Mouse (Mus musculus) heart, embryonic 11.5 days (tissue): Measurements from ENCODE around the gene Golgb1. TPM values are rescaled to one million over a fixed set of nuclear protein-coding genes. Genes with fewer than 3 reads are reported as not detected.
"Not testable (repeated sequence)": the region's sequence is repeated elsewhere in the genome, so short reads cannot be mapped to it uniquely, and the experiment has no call there.

ENCODE experiments used
- ATAC-seq: fragments of 200-750 bp; cut with Nextera tagmentation; replicated peaks from 2 replicates; pipeline ENCODE4 v1.8.0; 2017; ENCODE audit warnings: moderate library complexity; ENCODE audit not compliant: insufficient number of reproducible peaks, low FRiP score, low TSS enrichment
- H3K27ac ChIP-seq: fragments of 300-500 bp; sonication (generic); 2 replicates; pipeline ENCODE4 v1.5.1; 2014; ENCODE audit warnings: mild to moderate bottlenecking, low read depth, low read length
- H3K27me3 ChIP-seq: fragments of 300-500 bp; sonication (generic); 2 replicates; pipeline ENCODE4 v1.6.1; 2014; ENCODE audit warnings: mild to moderate bottlenecking, low read length, mixed read lengths; ENCODE audit not compliant: control insufficient read depth, insufficient read depth
- H3K36me3 ChIP-seq: fragments of 300-500 bp; sonication (generic); 2 replicates; pipeline ENCODE4 v1.6.1; 2014; ENCODE audit warnings: mild to moderate bottlenecking, low read length, moderate library complexity, mixed read lengths; ENCODE audit not compliant: control insufficient read depth, insufficient read depth
- H3K4me1 ChIP-seq: fragments of 300-500 bp; sonication (generic); 2 replicates; pipeline ENCODE4 v1.6.1; 2014; ENCODE audit warnings: low read length; ENCODE audit not compliant: control insufficient read depth, insufficient read depth
- H3K4me2 ChIP-seq: fragments of 300-500 bp; sonication (generic); 2 replicates; pipeline ENCODE4 v1.6.1; 2014; ENCODE audit warnings: mild to moderate bottlenecking, moderate library complexity
- H3K4me3 ChIP-seq: fragments of 300-500 bp; sonication (generic); 2 replicates; pipeline ENCODE4 v1.5.1; 2014; ENCODE audit warnings: low read depth, low read length
- H3K9ac ChIP-seq: fragments of 300-500 bp; sonication (generic); 2 replicates; pipeline ENCODE4 v1.6.1; 2014; ENCODE audit warnings: mild to moderate bottlenecking, low read depth, low read length, moderate library complexity
- H3K9me3 ChIP-seq: fragments of 300-500 bp; sonication (generic); replicated peaks from 2 replicates; pipeline ENCODE4 v1.6.1; 2016; ENCODE audit warnings: low read length; ENCODE audit not compliant: control insufficient read depth
- WGBS: fragments of 180-500 bp; shearing (Covaris S2); extraction: QIAGEN DNeasy Blood & Tissue Kit; methylation state at CpG from one replicate; pipeline ENCODE4 v1.1.7; 2014; ENCODE audit not compliant: insufficient replicate concordance; 5-methylcytosine and 5-hydroxymethylcytosine counted together
- polyA plus RNA-seq: library from polyadenylated mRNA; unstranded; fragments of >200 nt; fragmentation: Nextera tagmentation; extraction: Ambion mirVana; gene quantifications from 2 replicates; pipeline ENCODE4 v1.2.1, GENCODE M21; 2014

The Golgb1 gene
- 54.8 and 70.1 TPM in 2 replicates for polyA plus RNA-seq

- ATAC-seq: peak; percentile 100
- under 1% methylated on average over 43 of the region's 43 CpGs for WGBS
Measured at GRCm38 (mm10) chr16:36874583-36875275, at the start of gene Golgb1, which contains the start of gene Eaf2. Gene Golgb1, plus strand, starts transcription at chr16:36875140. Gene Eaf2, minus strand, starts transcription at chr16:36875003.

GRCm38 (mm10) chr16:36827611-36828053 lies 47.3 kb upstream of the Golgb1 start:
- H3K27me3 ChIP-seq: peaks cover 5% of the 10 kb centered on the region; the same call in 1 of the 2 replicates
- H3K4me2 ChIP-seq: peak overlapping the region; percentile 93
- no peaks in the 10 kb centered on the region for H3K4me1 ChIP-seq
- peak; percentile 62; the same call in 1 of the 2 replicates for ATAC-seq
- 4% methylated on average over 11 of the region's 11 CpGs for WGBS
- H3K27ac ChIP-seq: no peak overlapping the region
- H3K36me3 ChIP-seq: no peaks in the 10 kb centered on the region
- peak overlapping the region; percentile 88 for H3K9ac ChIP-seq
- no peaks in the 10 kb centered on the region for H3K9me3 ChIP-seq
- peak overlapping the region; percentile 70 for H3K4me3 ChIP-seq

More at GRCm38 (mm10) chr16:36874583-36875275, at the start of gene Golgb1, which contains the start of gene Eaf2:
- Histone ChIP-seq H3K9ac (peak within 1 kb of the TSS; percentile 86), H3K27ac (peak within 1 kb of the TSS; percentile 84), H3K9me3 (no peaks in the 10 kb centered on the region), H3K4me2 (peak within 1 kb of the TSS; percentile 73), H3K4me3 (peak within 1 kb of the TSS; percentile 87), H3K27me3 (no peaks in the 10 kb centered on the region), H3K36me3 (peaks cover 7% of the 10 kb centered on the region), H3K4me1 (peaks cover 13% of the 10 kb centered on the region; the same call in 1 of the 2 replicates)

GRCm38 (mm10) chr16:36828054-36828786 lies 46.7 kb upstream of the Golgb1 start, which contains the start of gene Iqcb1:
Gene Iqcb1, plus strand, starts transcription at chr16:36828385.
- Histone ChIP-seq H3K27me3 (peaks cover 5% of the 10 kb centered on the region; the same call in 1 of the 2 replicates), H3K4me1 (no peaks in the 10 kb centered on the region), H3K9me3 (no peaks in the 10 kb centered on the region), H3K4me3 (peak within 1 kb of the TSS; percentile 70), H3K27ac (peak within 1 kb of the TSS; percentile 10; the same call in 1 of the 2 replicates), H3K36me3 (no peaks in the 10 kb centered on the region), H3K4me2 (peak within 1 kb of the TSS; percentile 93), H3K9ac (peak within 1 kb of the TSS; percentile 88)
- ATAC-seq: peak; percentile 99
- under 1% methylated on average over 62 of the region's 64 CpGs for WGBS

GRCm38 (mm10) chr16:36828820-36829219 lies 46.1 kb upstream of the Golgb1 start:
- ATAC-seq: no peak
- no peaks in the 10 kb centered on the region for H3K9me3 ChIP-seq
- H3K4me3 ChIP-seq: peak overlapping the region; percentile 70
- H3K4me1 ChIP-seq: no peaks in the 10 kb centered on the region
- WGBS: 6% methylated on average over 11 of the region's 11 CpGs
- H3K4me2 ChIP-seq: peak overlapping the region; percentile 93
- H3K36me3 ChIP-seq: no peaks in the 10 kb centered on the region
- peak overlapping the region; percentile 10; the same call in 1 of the 2 replicates for H3K27ac ChIP-seq
- H3K27me3 ChIP-seq: peaks cover 5% of the 10 kb centered on the region; the same call in 1 of the 2 replicates
- peak overlapping the region; percentile 88 for H3K9ac ChIP-seq

DNA sequence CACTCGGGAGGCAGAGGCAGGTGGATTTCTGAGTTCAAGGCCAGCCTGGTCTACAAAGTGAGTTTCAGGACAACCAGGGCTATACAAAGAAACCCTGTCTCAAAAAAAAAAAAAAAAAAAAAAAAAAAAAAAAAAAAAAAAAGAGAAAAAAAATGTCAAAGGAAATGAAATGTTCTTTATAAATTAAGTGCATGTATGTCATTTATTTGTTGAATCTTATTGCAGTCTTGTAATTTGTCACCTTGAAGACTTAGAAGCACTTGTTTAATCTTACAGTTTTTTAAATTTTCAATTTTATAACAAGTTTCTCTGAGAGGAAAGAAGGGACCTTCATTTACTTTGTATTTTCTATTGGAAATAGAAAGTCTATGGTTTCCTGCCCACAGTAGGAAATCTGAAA lies 28.0 kb upstream of the Golgb1 start:
- 84% methylated on average over 1 of the region's 1 CpGs for WGBS
- H3K4me2 ChIP-seq, H3K36me3 ChIP-seq, ATAC-seq, H3K4me1 ChIP-seq, H3K27me3 ChIP-seq, H3K9ac ChIP-seq, H3K4me3 ChIP-seq, H3K9me3 ChIP-seq, H3K27ac ChIP-seq: not testable (repeated sequence)

GRCm38 (mm10) chr16:36851202-36851601 lies 23.7 kb upstream of the Golgb1 start:
- no peak for ATAC-seq
- Histone ChIP-seq H3K27ac (no peak overlapping the region), H3K9me3 (no peaks in the 10 kb centered on the region), H3K36me3 (0 out of 2 replicates have a peak, but pooled peaks cover 2% of the 10 kb centered on the region), H3K4me1 (no peaks in the 10 kb centered on the region), H3K4me3 (no peak overlapping the region), H3K27me3 (no peaks in the 10 kb centered on the region), H3K4me2 (no peak overlapping the region), H3K9ac (no peak overlapping the region)
- 91% methylated on average over 3 of the region's 3 CpGs for WGBS

GRCm38 (mm10) chr16:36863585-36863984 lies 11.4 kb upstream of the Golgb1 start:
- no peak for ATAC-seq
- Histone ChIP-seq H3K27me3 (no peaks in the 10 kb centered on the region), H3K4me2 (no peak overlapping the region), H3K27ac (no peak overlapping the region), H3K9ac (no peak overlapping the region), H3K9me3 (no peaks in the 10 kb centered on the region), H3K36me3 (no peaks in the 10 kb centered on the region; the same call in 1 of the 2 replicates), H3K4me1 (no peaks in the 10 kb centered on the region), H3K4me3 (no peak overlapping the region)
- WGBS: 78% methylated on average over 3 of the region's 3 CpGs

GRCm38 (mm10) chr16:36869442-36869841 lies 5.5 kb upstream of the Golgb1 start:
- H3K9ac ChIP-seq: no peak overlapping the region
- H3K4me2 ChIP-seq: no peak overlapping the region
- no peak overlapping the region for H3K4me3 ChIP-seq
- H3K9me3 ChIP-seq: no peaks in the 10 kb centered on the region
- 84% methylated on average over 2 of the region's 2 CpGs for WGBS
- peaks cover 9% of the 10 kb centered on the region for H3K36me3 ChIP-seq
- no peak for ATAC-seq
- H3K27me3 ChIP-seq: no peaks in the 10 kb centered on the region
- H3K4me1 ChIP-seq: peaks cover 3% of the 10 kb centered on the region; the same call in 1 of the 2 replicates
- H3K27ac ChIP-seq: no peak overlapping the region
